Mouse (Mus musculus): ENCODE results near the gene Scamp1. TPM values are rescaled to one million over a fixed set of nuclear protein-coding genes. Genes with fewer than 3 reads are reported as not detected.

Gene Scamp1
- total and polyA plus RNA-seq, 2 experiments from 2014 or later, result 14.9 to 20.9 TPM

DNA sequence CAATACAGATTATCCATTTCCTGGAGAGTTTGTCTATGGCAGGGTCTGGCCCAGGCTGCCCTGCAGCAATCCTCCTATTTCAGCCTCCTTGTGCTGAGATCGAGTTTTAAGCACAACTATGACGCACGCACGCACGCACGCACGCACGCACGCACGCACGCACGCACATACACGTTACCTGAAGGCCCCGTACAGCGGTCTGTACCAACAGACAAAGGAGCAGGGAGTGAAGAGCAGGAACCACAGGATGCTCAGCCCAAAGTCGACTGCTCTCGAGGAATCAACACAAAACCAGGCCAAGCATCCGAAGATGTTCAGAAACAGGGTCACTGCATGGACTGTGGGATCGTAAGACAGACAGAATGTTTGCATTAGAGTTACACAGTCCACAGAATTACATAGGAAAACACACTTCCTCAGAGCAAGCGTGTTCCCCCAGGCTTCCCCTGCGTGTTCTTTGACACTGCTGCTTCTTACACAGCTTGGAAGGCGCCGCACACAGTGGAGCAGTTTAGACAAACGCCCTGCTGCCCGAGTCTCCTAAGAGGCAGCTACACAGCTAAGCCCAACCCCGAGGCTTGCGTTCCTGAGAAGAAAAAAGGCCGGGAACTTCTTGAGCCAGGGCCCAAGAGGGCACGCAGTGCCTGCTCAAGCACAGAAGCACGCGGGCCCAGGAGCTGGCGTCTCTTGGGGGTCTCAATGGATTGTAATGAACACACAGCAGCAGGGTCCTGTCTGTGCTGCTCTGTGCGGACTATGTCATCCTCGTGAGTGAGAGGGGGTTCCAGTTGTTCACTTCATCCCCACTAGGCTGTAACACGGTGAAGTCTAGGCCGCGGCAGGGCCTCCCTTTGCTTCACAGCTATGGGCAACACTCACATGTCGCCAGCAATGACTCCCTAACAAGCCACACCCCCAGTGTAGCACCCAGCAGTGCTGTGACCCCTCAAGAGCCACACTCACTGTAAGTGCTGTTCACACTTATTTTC lies 60.6 kb downstream of the Scamp1 start:
- TF ChIP-seq EP300 (IDR thresholded peaks at IDR 0.05; ENCODE audit: low read depth), result no peak
- WGBS, result 95% methylated on average over 38 of the region's 38 CpGs
- no peak overlapping the region for H3K4me2 ChIP-seq (ENCODE audit: low read depth, low read length)
- DNase-seq (ENCODE audit: low spot score), result no peak
- H3K4me1 ChIP-seq (ENCODE audit: control insufficient read depth, insufficient read depth), result no peaks in the 10 kb centered on the region
- H3K27me3 ChIP-seq (ENCODE audit: control insufficient read depth, insufficient read depth, low read length), result no peaks in the 10 kb centered on the region
- ATAC-seq (ENCODE audit: insufficient read depth, low read depth), result no peak
- no peaks in the 10 kb centered on the region for H3K9me3 ChIP-seq (replicated peaks; ENCODE audit: control insufficient read depth, low read length)
- H3K36me3 ChIP-seq (replicated peaks; ENCODE audit: control insufficient read depth, insufficient read depth, low read length), result peaks cover 21% of the 10 kb centered on the region
- H3K27ac ChIP-seq (ENCODE audit: low read depth), result no peak overlapping the region
- H3K4me3 ChIP-seq (ENCODE audit: low read depth, low read length), result no peak overlapping the region
- H3K9ac ChIP-seq (replicated peaks; ENCODE audit: low read depth, low read length), result no peak overlapping the region

DNA sequence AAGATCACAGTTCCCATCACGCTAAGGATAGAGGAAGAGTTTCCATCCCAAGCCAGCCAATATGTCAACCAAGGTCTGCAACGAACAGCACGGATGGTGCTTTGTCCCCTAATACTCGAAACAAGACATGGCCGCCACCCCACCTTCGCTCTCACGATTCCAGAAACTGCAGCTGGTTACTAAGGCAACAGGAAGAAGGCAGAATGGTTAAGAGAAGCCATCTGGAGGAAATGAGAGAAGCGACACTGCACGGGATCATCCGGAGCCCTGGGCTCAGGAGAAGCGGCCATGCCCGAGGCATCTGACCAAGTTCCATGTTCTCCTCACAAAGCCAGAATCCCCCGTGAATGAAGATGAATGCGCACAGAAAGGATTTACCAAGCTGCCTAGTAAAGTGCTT lies 62.0 kb downstream of the Scamp1 start:
- no peak for DNase-seq (ENCODE audit: low spot score)
- WGBS, result 81% methylated on average over 14 of the region's 14 CpGs
- no peak for ATAC-seq (ENCODE audit: insufficient read depth, low read depth)
- Histone ChIP-seq H3K9ac (replicated peaks; ENCODE audit: low read depth, low read length) (no peak overlapping the region), H3K36me3 (replicated peaks; ENCODE audit: control insufficient read depth, insufficient read depth, low read length) (peaks cover 14% of the 10 kb centered on the region), H3K27me3 (ENCODE audit: control insufficient read depth, insufficient read depth, low read length) (no peaks in the 10 kb centered on the region), H3K27ac (ENCODE audit: low read depth) (no peak overlapping the region), H3K4me2 (ENCODE audit: low read depth, low read length) (no peak overlapping the region), H3K9me3 (replicated peaks; ENCODE audit: control insufficient read depth, low read length) (no peaks in the 10 kb centered on the region), H3K4me3 (ENCODE audit: low read depth, low read length) (no peak overlapping the region), H3K4me1 (ENCODE audit: control insufficient read depth, insufficient read depth) (no peaks in the 10 kb centered on the region)
- no peak for TF ChIP-seq EP300 (IDR thresholded peaks at IDR 0.05; ENCODE audit: low read depth)
- no peak for TF ChIP-seq CTCF (IDR thresholded peaks at IDR 0.05; ENCODE audit: low read depth)

DNA sequence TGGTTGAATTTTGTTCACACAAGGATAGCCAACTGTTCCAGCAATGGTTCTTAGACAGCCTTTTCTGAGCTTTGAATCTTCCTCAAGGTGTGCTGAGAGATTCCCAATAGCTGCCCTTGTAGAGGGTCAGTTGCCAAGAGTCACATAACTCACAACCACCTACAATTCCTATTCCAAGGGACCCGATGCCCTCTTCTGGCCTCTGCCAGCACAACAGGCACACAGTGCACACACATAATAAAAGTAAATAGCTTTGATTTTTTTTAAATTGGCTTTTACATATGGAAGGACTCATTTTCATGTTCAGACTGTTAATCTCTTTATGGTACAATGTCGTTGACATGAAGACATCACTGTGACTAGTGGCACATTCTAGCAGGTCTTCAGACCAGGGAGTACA lies 72.9 kb downstream of the Scamp1 start:
- no peak overlapping the region for H3K9ac ChIP-seq (replicated peaks; ENCODE audit: low read depth, low read length)
- H3K36me3 ChIP-seq (replicated peaks; ENCODE audit: control insufficient read depth, insufficient read depth, low read length), result peaks cover 22% of the 10 kb centered on the region
- no peak overlapping the region for H3K4me2 ChIP-seq (ENCODE audit: low read depth, low read length)
- TF ChIP-seq CTCF (IDR thresholded peaks at IDR 0.05; ENCODE audit: low read depth) (peak; percentile 39), EP300 (IDR thresholded peaks at IDR 0.05; ENCODE audit: low read depth) (no peak)
- H3K27me3 ChIP-seq (ENCODE audit: control insufficient read depth, insufficient read depth, low read length), result no peaks in the 10 kb centered on the region
- no peak for ATAC-seq (ENCODE audit: insufficient read depth, low read depth)
- H3K9me3 ChIP-seq (replicated peaks; ENCODE audit: control insufficient read depth, low read length), result 0 out of 2 replicates have a peak, but pooled peaks cover 4% of the 10 kb centered on the region
- no peak overlapping the region for H3K27ac ChIP-seq (ENCODE audit: low read depth)
- H3K4me1 ChIP-seq (ENCODE audit: control insufficient read depth, insufficient read depth), result no peaks in the 10 kb centered on the region
- H3K4me3 ChIP-seq (ENCODE audit: low read depth, low read length), result no peak overlapping the region
- no peak for DNase-seq (ENCODE audit: low spot score)
- 79% methylated on average over 2 of the region's 2 CpGs for WGBS

DNA sequence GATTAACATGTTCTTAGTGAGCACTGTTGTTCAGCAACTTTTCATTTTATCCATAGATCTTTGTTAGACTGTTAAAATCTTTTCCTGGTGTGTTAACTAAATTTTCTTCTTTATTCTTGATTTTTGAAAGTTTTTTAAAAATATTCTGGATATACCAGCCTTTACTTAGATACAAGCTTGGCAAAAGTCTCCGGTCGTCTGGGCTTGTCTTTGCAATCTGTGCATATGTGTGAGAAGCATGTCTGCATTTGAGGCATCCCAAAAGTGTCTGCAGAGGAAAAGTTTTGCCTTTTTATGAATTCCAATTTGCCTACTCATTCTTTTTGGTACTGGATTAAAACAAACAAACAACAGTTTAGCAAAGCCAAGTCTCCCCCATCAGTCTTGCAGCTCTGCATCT lies 73.5 kb downstream of the Scamp1 start:
- Histone ChIP-seq H3K36me3 (replicated peaks; ENCODE audit: control insufficient read depth, insufficient read depth, low read length) (peaks cover 23% of the 10 kb centered on the region), H3K27ac (ENCODE audit: low read depth) (no peak overlapping the region), H3K27me3 (ENCODE audit: control insufficient read depth, insufficient read depth, low read length) (no peaks in the 10 kb centered on the region), H3K9ac (replicated peaks; ENCODE audit: low read depth, low read length) (no peak overlapping the region), H3K4me3 (ENCODE audit: low read depth, low read length) (no peak overlapping the region), H3K4me2 (ENCODE audit: low read depth, low read length) (no peak overlapping the region), H3K4me1 (ENCODE audit: control insufficient read depth, insufficient read depth) (no peaks in the 10 kb centered on the region), H3K9me3 (replicated peaks; ENCODE audit: control insufficient read depth, low read length) (0 out of 2 replicates have a peak, but pooled peaks cover 4% of the 10 kb centered on the region)
- DNase-seq (ENCODE audit: low spot score) (no peak), ATAC-seq (ENCODE audit: insufficient read depth, low read depth) (no peak)
- WGBS, result 98% methylated on average over 2 of the region's 2 CpGs
- TF ChIP-seq CTCF (IDR thresholded peaks at IDR 0.05; ENCODE audit: low read depth), result no peak
- TF ChIP-seq EP300 (IDR thresholded peaks at IDR 0.05; ENCODE audit: low read depth), result no peak

DNA sequence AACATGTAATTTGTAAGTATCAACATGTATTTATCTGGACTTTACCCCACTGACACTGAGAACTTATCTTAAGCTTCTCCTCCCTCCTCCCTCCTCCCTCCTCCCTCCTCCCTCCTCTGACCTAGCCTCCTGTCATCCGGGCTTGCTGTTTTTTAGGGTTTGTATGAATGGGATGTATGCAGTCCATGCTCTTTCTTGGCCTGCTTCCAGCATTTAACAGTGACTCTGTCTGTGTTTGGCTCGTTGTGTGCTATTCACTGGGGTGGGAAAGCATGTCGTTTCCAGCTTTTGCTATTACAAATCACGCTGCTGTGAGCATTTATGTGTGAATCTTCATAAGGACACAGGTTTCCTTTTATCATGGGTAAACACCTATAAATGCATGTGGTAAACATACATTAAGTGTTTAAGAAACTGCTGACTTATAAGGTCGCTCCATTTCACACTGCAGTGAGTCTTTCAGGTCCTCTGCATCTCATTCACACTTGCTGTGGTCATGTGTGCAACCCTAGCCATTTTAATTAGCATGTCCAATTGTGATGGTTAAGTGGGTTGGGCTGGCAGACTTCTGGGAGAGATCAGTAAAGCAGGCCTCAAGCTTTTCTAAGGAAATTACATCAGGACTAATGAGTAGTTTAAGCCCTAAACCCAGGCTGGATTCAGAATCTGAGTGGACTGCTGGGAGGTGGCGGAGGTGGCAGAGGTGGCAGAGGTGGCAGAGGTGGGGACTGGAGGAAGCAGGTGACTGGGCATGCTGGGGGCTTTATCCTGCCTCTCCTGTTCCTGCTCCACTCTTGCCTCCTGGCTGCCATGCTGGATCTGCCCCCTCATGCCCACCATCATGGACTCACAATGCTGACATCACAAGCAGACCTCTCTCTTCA lies 74.2 kb downstream of the Scamp1 start:
- peaks cover 23% of the 10 kb centered on the region for H3K36me3 ChIP-seq (replicated peaks; ENCODE audit: control insufficient read depth, insufficient read depth, low read length)
- H3K27ac ChIP-seq (ENCODE audit: low read depth), result no peak overlapping the region
- no peaks in the 10 kb centered on the region for H3K27me3 ChIP-seq (ENCODE audit: control insufficient read depth, insufficient read depth, low read length)
- no peak overlapping the region for H3K4me3 ChIP-seq (ENCODE audit: low read depth, low read length)
- 0 out of 2 replicates have a peak, but pooled peaks cover 4% of the 10 kb centered on the region for H3K9me3 ChIP-seq (replicated peaks; ENCODE audit: control insufficient read depth, low read length)
- WGBS, result 57% methylated on average over 6 of the region's 6 CpGs
- no peak for TF ChIP-seq CTCF (IDR thresholded peaks at IDR 0.05; ENCODE audit: low read depth)
- no peak for TF ChIP-seq EP300 (IDR thresholded peaks at IDR 0.05; ENCODE audit: low read depth)
- H3K4me2 ChIP-seq (ENCODE audit: low read depth, low read length), result no peak overlapping the region
- no peak overlapping the region for H3K9ac ChIP-seq (replicated peaks; ENCODE audit: low read depth, low read length)
- ATAC-seq (ENCODE audit: insufficient read depth, low read depth) (no peak), DNase-seq (ENCODE audit: low spot score) (no peak)
- no peaks in the 10 kb centered on the region for H3K4me1 ChIP-seq (ENCODE audit: control insufficient read depth, insufficient read depth)
